Mouse (Mus musculus): ENCODE results near the gene Olfr1282. TPM values are rescaled to one million over a fixed set of nuclear protein-coding genes. Genes with fewer than 3 reads are reported as not detected.

Olfr1282 gene
- polyA plus RNA-seq, 1 experiment from 2014 or later, result not detected

GRCm38 (mm10) chr2:111300374-111300773, 35.5 kb downstream of the Olfr1282 start, which contains the start of gene Olfr1279:
Olfr1279 (plus strand) TSS chr2:111300635.
- Histone ChIP-seq H3K4me3 (ENCODE audit: low read depth, low read length) (no peak within 1 kb of the TSS), H3K27me3 (ENCODE audit: control insufficient read depth, insufficient read depth, low read length) (no peaks in the 10 kb centered on the region), H3K4me1 (replicated peaks; ENCODE audit: control insufficient read depth, insufficient read depth) (no peaks in the 10 kb centered on the region), H3K9ac (ENCODE audit: low read length) (no peak within 1 kb of the TSS), H3K27ac (replicated peaks) (no peak within 1 kb of the TSS), H3K36me3 (ENCODE audit: control insufficient read depth, insufficient read depth, low read length) (no peaks in the 10 kb centered on the region), H3K9me3 (ENCODE audit: control insufficient read depth, low read length) (no peaks in the 10 kb centered on the region), H3K4me2 (replicated peaks; ENCODE audit: low read depth) (no peak within 1 kb of the TSS)
- DNase-seq (ENCODE audit: low spot score) (no peak), ATAC-seq (ENCODE audit: low FRiP score, low TSS enrichment) (no peak)
- TF ChIP-seq EP300 (optimal IDR thresholded peaks at IDR 0.05) (no peak), CTCF (IDR thresholded peaks at IDR 0.05; ENCODE audit: low read depth) (no peak)

GRCm38 (mm10) chr2:111298541-111298940, 37.3 kb downstream of the Olfr1282 start:
- Histone ChIP-seq H3K9me3 (ENCODE audit: control insufficient read depth, low read length) (no peaks in the 10 kb centered on the region), H3K27me3 (ENCODE audit: control insufficient read depth, insufficient read depth, low read length) (no peaks in the 10 kb centered on the region), H3K4me1 (replicated peaks; ENCODE audit: control insufficient read depth, insufficient read depth) (no peaks in the 10 kb centered on the region), H3K9ac (ENCODE audit: low read length) (no peak overlapping the region), H3K4me3 (ENCODE audit: low read depth, low read length) (no peak overlapping the region), H3K36me3 (ENCODE audit: control insufficient read depth, insufficient read depth, low read length) (no peaks in the 10 kb centered on the region), H3K27ac (replicated peaks) (no peak overlapping the region), H3K4me2 (replicated peaks; ENCODE audit: low read depth) (no peak overlapping the region)
- DNase-seq (ENCODE audit: low spot score) (no peak), ATAC-seq (ENCODE audit: low FRiP score, low TSS enrichment) (no peak)
- TF ChIP-seq CTCF (IDR thresholded peaks at IDR 0.05; ENCODE audit: low read depth), result no peak
- no peak for TF ChIP-seq EP300 (optimal IDR thresholded peaks at IDR 0.05)

GRCm38 (mm10) chr2:111289836-111290235, 46.0 kb downstream of the Olfr1282 start, which contains the start of gene Olfr1278:
Olfr1278 (plus strand) TSS chr2:111290136.
- Histone ChIP-seq H3K4me2 (replicated peaks; ENCODE audit: low read depth) (no peak within 1 kb of the TSS), H3K9me3 (ENCODE audit: control insufficient read depth, low read length) (no peaks in the 10 kb centered on the region), H3K27ac (replicated peaks) (no peak within 1 kb of the TSS), H3K4me1 (replicated peaks; ENCODE audit: control insufficient read depth, insufficient read depth) (no peaks in the 10 kb centered on the region), H3K9ac (ENCODE audit: low read length) (no peak within 1 kb of the TSS), H3K27me3 (ENCODE audit: control insufficient read depth, insufficient read depth, low read length) (no peaks in the 10 kb centered on the region), H3K4me3 (ENCODE audit: low read depth, low read length) (no peak within 1 kb of the TSS), H3K36me3 (ENCODE audit: control insufficient read depth, insufficient read depth, low read length) (no peaks in the 10 kb centered on the region)
- DNase-seq (ENCODE audit: low spot score), result no peak
- TF ChIP-seq EP300 (optimal IDR thresholded peaks at IDR 0.05) (no peak), CTCF (IDR thresholded peaks at IDR 0.05; ENCODE audit: low read depth) (no peak)
- ATAC-seq (ENCODE audit: low FRiP score, low TSS enrichment), result no peak

Other genes with a start within 250 kb of the Olfr1282 start
- gene Gm13941, start 230.1 kb downstream of the Olfr1282 start, polyA plus RNA-seq (2015; fragmentation: Nextera tagmentation; extraction: Ambion mirVana), result not detected in 2 replicates
- not detected in 2 replicates for gene Gm15130, start 183.1 kb downstream of the Olfr1282 start, polyA plus RNA-seq (2015; fragmentation: Nextera tagmentation; extraction: Ambion mirVana)
- gene 4930430A15Rik, start 106.5 kb downstream of the Olfr1282 start, polyA plus RNA-seq (2015; fragmentation: Nextera tagmentation; extraction: Ambion mirVana), result not detected in 2 replicates
- gene Olfr1275, start 100.8 kb downstream of the Olfr1282 start, polyA plus RNA-seq (2015; fragmentation: Nextera tagmentation; extraction: Ambion mirVana), result not detected in 2 replicates
- gene Olfr1276, start 81.6 kb downstream of the Olfr1282 start, polyA plus RNA-seq (2015; fragmentation: Nextera tagmentation; extraction: Ambion mirVana), result not detected in 2 replicates
- 0.01 TPM in 1 of 2 replicates, not detected in the other for gene Olfr1277, start 62.0 kb downstream of the Olfr1282 start, polyA plus RNA-seq (2015; fragmentation: Nextera tagmentation; extraction: Ambion mirVana)
- not detected in 2 replicates for gene Olfr1278, start 45.9 kb downstream of the Olfr1282 start, polyA plus RNA-seq (2015; fragmentation: Nextera tagmentation; extraction: Ambion mirVana)
- gene Olfr1279, start 35.4 kb downstream of the Olfr1282 start, polyA plus RNA-seq (2015; fragmentation: Nextera tagmentation; extraction: Ambion mirVana), result not detected in 2 replicates
- gene Olfr1280, start 22.1 kb downstream of the Olfr1282 start, polyA plus RNA-seq (2015; fragmentation: Nextera tagmentation; extraction: Ambion mirVana), result not detected in 2 replicates
- gene Olfr1281, start 9.6 kb downstream of the Olfr1282 start, polyA plus RNA-seq (2015; fragmentation: Nextera tagmentation; extraction: Ambion mirVana), result not detected in 2 replicates
- not detected in 2 replicates for gene Olfr1283, start 30.7 kb upstream of the Olfr1282 start, polyA plus RNA-seq (2015; fragmentation: Nextera tagmentation; extraction: Ambion mirVana)
- not detected in 2 replicates for gene Olfr1284, start 39.4 kb upstream of the Olfr1282 start, polyA plus RNA-seq (2015; fragmentation: Nextera tagmentation; extraction: Ambion mirVana)
- gene Olfr1286, start 87.0 kb upstream of the Olfr1282 start, polyA plus RNA-seq (2015; fragmentation: Nextera tagmentation; extraction: Ambion mirVana), result not detected in 2 replicates
- not detected in 2 replicates for gene Olfr1287, start 113.1 kb upstream of the Olfr1282 start, polyA plus RNA-seq (2015; fragmentation: Nextera tagmentation; extraction: Ambion mirVana)
- not detected in 2 replicates for gene Olfr1288, start 138.0 kb upstream of the Olfr1282 start, polyA plus RNA-seq (2015; fragmentation: Nextera tagmentation; extraction: Ambion mirVana)
- gene Olfr1289, start 144.7 kb upstream of the Olfr1282 start, polyA plus RNA-seq (2015; fragmentation: Nextera tagmentation; extraction: Ambion mirVana), result not detected in 2 replicates
- not detected in 2 replicates for gene Olfr1290, start 157.8 kb upstream of the Olfr1282 start, polyA plus RNA-seq (2015; fragmentation: Nextera tagmentation; extraction: Ambion mirVana)
- 0.02 TPM in 1 of 2 replicates, not detected in the other for gene Olfr1291-ps1, start 161.1 kb upstream of the Olfr1282 start, polyA plus RNA-seq (2015; fragmentation: Nextera tagmentation; extraction: Ambion mirVana)
- not detected in 2 replicates for gene Olfr1293-ps, start 189.1 kb upstream of the Olfr1282 start, polyA plus RNA-seq (2015; fragmentation: Nextera tagmentation; extraction: Ambion mirVana)
- not detected in 2 replicates for gene Olfr1294, start 204.2 kb upstream of the Olfr1282 start, polyA plus RNA-seq (2015; fragmentation: Nextera tagmentation; extraction: Ambion mirVana)
- gene Olfr1295, start 233.6 kb upstream of the Olfr1282 start, polyA plus RNA-seq (2015; fragmentation: Nextera tagmentation; extraction: Ambion mirVana), result not detected in 2 replicates